Mouse (Mus musculus) limb, embryonic 15.5 days (tissue): Measurements from ENCODE around the gene Tbc1d9. TPM values are rescaled to one million over a fixed set of nuclear protein-coding genes. Genes with fewer than 3 reads are reported as not detected.

ENCODE experiments used
- ATAC-seq: fragments of 200-750 bp; cut with Nextera tagmentation; 2 replicates; pipeline ENCODE4 v1.8.0; 2017; ENCODE audit warnings: low read depth, moderate TSS enrichment; ENCODE audit not compliant: insufficient number of reproducible peaks, low FRiP score, low TSS enrichment
- H3K27ac ChIP-seq: fragments of 300-500 bp; sonication (generic); 2 replicates; pipeline ENCODE4 v1.5.1; 2015; ENCODE audit warnings: moderate library complexity, mild to moderate bottlenecking, inconsistent platforms
- H3K27me3 ChIP-seq: fragments of 300-500 bp; sonication (generic); 2 replicates; pipeline ENCODE4 v1.6.1; 2015; ENCODE audit warnings: inconsistent platforms
- H3K36me3 ChIP-seq: fragments of 300-500 bp; sonication (generic); 2 replicates; pipeline ENCODE4 v1.6.1; 2015; ENCODE audit warnings: inconsistent platforms
- H3K4me1 ChIP-seq: fragments of 300-500 bp; sonication (generic); 2 replicates; pipeline ENCODE4 v1.6.1; 2015; ENCODE audit warnings: inconsistent platforms
- H3K4me2 ChIP-seq: fragments of 300-500 bp; sonication (generic); 2 replicates; pipeline ENCODE4 v1.6.1; 2015; ENCODE audit warnings: mild to moderate bottlenecking, inconsistent platforms
- H3K4me3 ChIP-seq: fragments of 300-500 bp; sonication (generic); 2 replicates; pipeline ENCODE4 v1.5.1; 2015; ENCODE audit warnings: mild to moderate bottlenecking, inconsistent platforms
- H3K9ac ChIP-seq: fragments of 300-500 bp; sonication (generic); 2 replicates; pipeline ENCODE4 v1.6.1; 2015; ENCODE audit warnings: inconsistent platforms
- H3K9me3 ChIP-seq: fragments of 300-500 bp; sonication (generic); 2 replicates; pipeline ENCODE4 v1.6.1; 2016; ENCODE audit warnings: inconsistent platforms
- WGBS: fragments of 180-500 bp; shearing (Covaris S2); methylation state at CpG from one replicate; pipeline ENCODE4 v1.1.7; 2015; 5-methylcytosine and 5-hydroxymethylcytosine counted together
- polyA plus RNA-seq: library from polyadenylated mRNA; unstranded; fragments of >200 nt; fragmentation: Nextera tagmentation; extraction: Ambion mirVana; gene quantifications from 2 replicates; pipeline ENCODE4 v1.2.1, GENCODE M21; 2015

Gene Tbc1d9
- polyA plus RNA-seq, 1 experiment from 2014 or later: 1.4 TPM

GRCm38 (mm10) chr8:83181851-83182482 lies 16.8 kb downstream of the Tbc1d9 start:
- no peaks in the 10 kb centered on the region for H3K36me3 ChIP-seq
- no peak for ATAC-seq
- peaks cover 18% of the 10 kb centered on the region; the same call in 1 of the 2 replicates for H3K4me1 ChIP-seq
- no peaks in the 10 kb centered on the region for H3K27me3 ChIP-seq
- H3K9me3 ChIP-seq: no peaks in the 10 kb centered on the region
- no peak overlapping the region for H3K9ac ChIP-seq
- WGBS: 54% methylated on average over 6 of the region's 6 CpGs
- no peak overlapping the region for H3K4me3 ChIP-seq
- no peak overlapping the region for H3K27ac ChIP-seq
- H3K4me2 ChIP-seq: no peak overlapping the region

- 56% methylated on average over 5 of the region's 5 CpGs for WGBS
- no peak overlapping the region for H3K9ac ChIP-seq
- no peak overlapping the region for H3K4me2 ChIP-seq
- no peaks in the 10 kb centered on the region for H3K9me3 ChIP-seq
- no peaks in the 10 kb centered on the region for H3K27me3 ChIP-seq
- H3K4me3 ChIP-seq: no peak overlapping the region
- peaks cover 13% of the 10 kb centered on the region; the same call in 1 of the 2 replicates for H3K4me1 ChIP-seq
- no peaks in the 10 kb centered on the region for H3K36me3 ChIP-seq
- ATAC-seq: no peak
- no peak overlapping the region for H3K27ac ChIP-seq
These were observed 17.6 kb downstream of the Tbc1d9 start for GRCm38 (mm10) chr8:83182784-83183183.

- H3K9ac ChIP-seq: no peak overlapping the region
- 32% methylated on average over 6 of the region's 6 CpGs for WGBS
- H3K36me3 ChIP-seq: no peaks in the 10 kb centered on the region
- ATAC-seq: no peak
- no peak overlapping the region for H3K4me2 ChIP-seq
- H3K9me3 ChIP-seq: no peaks in the 10 kb centered on the region
- H3K27ac ChIP-seq: no peak overlapping the region
- no peaks in the 10 kb centered on the region for H3K27me3 ChIP-seq
- no peak overlapping the region for H3K4me3 ChIP-seq
- H3K4me1 ChIP-seq: peaks cover 7% of the 10 kb centered on the region; the same call in 1 of the 2 replicates
These were observed 21.2 kb downstream of the Tbc1d9 start for GRCm38 (mm10) chr8:83186376-83186775.

- no peaks in the 10 kb centered on the region for H3K9me3 ChIP-seq
- no peak overlapping the region for H3K9ac ChIP-seq
- WGBS: 83% methylated on average over 10 of the region's 10 CpGs
- H3K36me3 ChIP-seq: no peaks in the 10 kb centered on the region
- H3K4me2 ChIP-seq: no peak overlapping the region
- no peak overlapping the region for H3K4me3 ChIP-seq
- H3K27me3 ChIP-seq: no peaks in the 10 kb centered on the region
- H3K27ac ChIP-seq: no peak overlapping the region
- peaks cover 7% of the 10 kb centered on the region; the same call in 1 of the 2 replicates for H3K4me1 ChIP-seq
- ATAC-seq: no peak
These were observed 22.3 kb downstream of the Tbc1d9 start for GRCm38 (mm10) chr8:83187363-83187962.

- WGBS: 79% methylated on average over 4 of the region's 4 CpGs
- Histone ChIP-seq H3K9me3 (no peaks in the 10 kb centered on the region), H3K4me2 (no peak overlapping the region), H3K27me3 (no peaks in the 10 kb centered on the region), H3K27ac (no peak overlapping the region), H3K9ac (no peak overlapping the region), H3K4me1 (0 out of 2 replicates have a peak, but pooled peaks cover 2% of the 10 kb centered on the region), H3K36me3 (no peaks in the 10 kb centered on the region), H3K4me3 (no peak overlapping the region)
- ATAC-seq: no peak
These were observed 24.5 kb downstream of the Tbc1d9 start for GRCm38 (mm10) chr8:83189538-83190095.

GRCm38 (mm10) chr8:83196088-83196487 lies 30.9 kb downstream of the Tbc1d9 start:
- H3K27me3 ChIP-seq: no peaks in the 10 kb centered on the region
- H3K4me3 ChIP-seq: no peak overlapping the region
- 64% methylated on average over 6 of the region's 6 CpGs for WGBS
- no peak overlapping the region for H3K27ac ChIP-seq
- H3K4me2 ChIP-seq: no peak overlapping the region
- ATAC-seq: no peak
- peaks cover 7% of the 10 kb centered on the region for H3K4me1 ChIP-seq
- no peak overlapping the region for H3K9ac ChIP-seq
- no peaks in the 10 kb centered on the region for H3K9me3 ChIP-seq
- H3K36me3 ChIP-seq: no peaks in the 10 kb centered on the region

GRCm38 (mm10) chr8:83199715-83200114 lies 34.6 kb downstream of the Tbc1d9 start:
- Histone ChIP-seq H3K27ac (no peak overlapping the region), H3K4me3 (no peak overlapping the region), H3K4me2 (no peak overlapping the region), H3K4me1 (peaks cover 7% of the 10 kb centered on the region), H3K9ac (no peak overlapping the region), H3K9me3 (no peaks in the 10 kb centered on the region), H3K27me3 (no peaks in the 10 kb centered on the region), H3K36me3 (no peaks in the 10 kb centered on the region)
- WGBS: 57% methylated on average over 8 of the region's 8 CpGs
- no peak for ATAC-seq

GRCm38 (mm10) chr8:83200191-83201177 lies 35.3 kb downstream of the Tbc1d9 start:
- no peak for ATAC-seq
- Histone ChIP-seq H3K4me2 (peak overlapping the region; percentile 7; the same call in 1 of the 2 replicates), H3K27me3 (no peaks in the 10 kb centered on the region), H3K4me3 (no peak overlapping the region), H3K36me3 (no peaks in the 10 kb centered on the region), H3K9ac (no peak overlapping the region), H3K9me3 (no peaks in the 10 kb centered on the region), H3K27ac (peak overlapping the region; percentile 47; the same call in 1 of the 2 replicates), H3K4me1 (peaks cover 7% of the 10 kb centered on the region)
- 62% methylated on average over 16 of the region's 16 CpGs for WGBS

- H3K9me3 ChIP-seq: no peaks in the 10 kb centered on the region
- H3K4me2 ChIP-seq: no peak overlapping the region
- no peak overlapping the region for H3K9ac ChIP-seq
- H3K27ac ChIP-seq: no peak overlapping the region
- ATAC-seq: no peak
- no peaks in the 10 kb centered on the region for H3K27me3 ChIP-seq
- 88% methylated on average over 11 of the region's 11 CpGs for WGBS
- H3K4me3 ChIP-seq: no peak overlapping the region
- no peaks in the 10 kb centered on the region for H3K36me3 ChIP-seq
- peaks cover 7% of the 10 kb centered on the region for H3K4me1 ChIP-seq
These were observed 37.8 kb downstream of the Tbc1d9 start for GRCm38 (mm10) chr8:83202946-83203345.

GRCm38 (mm10) chr8:83205907-83206306 lies 40.8 kb downstream of the Tbc1d9 start:
- Histone ChIP-seq H3K9ac (no peak overlapping the region), H3K36me3 (no peaks in the 10 kb centered on the region), H3K9me3 (no peaks in the 10 kb centered on the region), H3K4me3 (no peak overlapping the region), H3K27me3 (no peaks in the 10 kb centered on the region), H3K27ac (no peak overlapping the region), H3K4me2 (no peak overlapping the region), H3K4me1 (peaks cover under 1% of the 10 kb centered on the region)
- no peak for ATAC-seq
- WGBS: 78% methylated on average over 7 of the region's 7 CpGs

GRCm38 (mm10) chr8:83209581-83209980 lies 44.4 kb downstream of the Tbc1d9 start:
- no peaks in the 10 kb centered on the region for H3K27me3 ChIP-seq
- no peak overlapping the region for H3K27ac ChIP-seq
- 57% methylated on average over 4 of the region's 4 CpGs for WGBS
- no peak overlapping the region for H3K4me3 ChIP-seq
- no peaks in the 10 kb centered on the region for H3K4me1 ChIP-seq
- ATAC-seq: no peak
- H3K36me3 ChIP-seq: no peaks in the 10 kb centered on the region
- H3K9me3 ChIP-seq: no peaks in the 10 kb centered on the region
- H3K9ac ChIP-seq: no peak overlapping the region
- H3K4me2 ChIP-seq: no peak overlapping the region
